Mouse (Mus musculus): ENCODE results near the gene Pard6b.
A peak's percentile ranks its signal among the peaks of the same experiment; 100 is the strongest.
"Not testable (repeated sequence)": the region's sequence is repeated elsewhere in the genome, so short reads cannot be mapped to it uniquely, and the experiment has no call there.

Gene Pard6b

GRCm38 (mm10) chr2:168080431-168081246, at the start of gene Pard6b:
Gene Pard6b, plus strand, starts transcription at chr2:168081004.
- peak; percentile 99 for DNase-seq (ENCODE audit: low read depth)

DNA sequence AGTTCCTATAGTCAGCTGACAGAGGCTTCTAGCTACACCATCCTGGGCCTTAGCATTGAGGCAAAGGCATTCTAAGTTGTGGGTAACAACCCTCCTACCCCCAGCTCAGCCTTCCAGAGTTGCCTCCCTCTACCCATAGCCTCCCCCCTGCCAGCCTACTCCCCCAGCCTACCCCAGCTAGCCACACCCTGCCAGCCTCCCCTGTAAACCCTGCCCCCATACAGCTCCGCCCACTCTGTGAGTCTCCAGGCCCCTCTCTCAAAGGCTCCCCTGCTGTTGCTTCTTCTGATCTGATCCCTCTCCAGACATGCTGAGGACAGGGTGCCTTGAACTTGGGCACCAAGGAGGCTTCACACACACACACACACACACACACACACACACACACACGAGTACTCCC, 49.0 kb upstream of the Pard6b start:
- no peak for DNase-seq (ENCODE audit: low read depth)

DNA sequence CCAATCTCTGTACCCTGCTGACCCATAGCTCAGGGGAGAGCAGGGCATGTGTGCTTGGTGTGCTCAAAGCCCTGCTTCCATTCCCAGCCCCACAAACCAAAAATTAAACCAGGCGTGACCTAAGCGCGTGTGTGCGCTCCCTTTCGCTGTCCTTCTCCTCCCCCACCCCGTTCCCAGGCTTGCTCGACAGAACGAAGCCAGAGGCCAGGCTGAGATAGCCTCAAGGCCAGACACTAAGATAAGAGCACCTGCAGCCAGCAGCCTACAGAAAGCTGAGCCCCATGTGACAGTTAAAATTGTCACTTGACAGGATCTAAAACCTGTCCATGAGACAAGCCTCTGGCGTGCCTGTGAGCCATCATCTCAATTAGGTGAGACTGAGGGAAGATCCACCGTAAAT, 46.9 kb upstream of the Pard6b start:
- no peak for DNase-seq (ENCODE audit: low read depth)

DNA sequence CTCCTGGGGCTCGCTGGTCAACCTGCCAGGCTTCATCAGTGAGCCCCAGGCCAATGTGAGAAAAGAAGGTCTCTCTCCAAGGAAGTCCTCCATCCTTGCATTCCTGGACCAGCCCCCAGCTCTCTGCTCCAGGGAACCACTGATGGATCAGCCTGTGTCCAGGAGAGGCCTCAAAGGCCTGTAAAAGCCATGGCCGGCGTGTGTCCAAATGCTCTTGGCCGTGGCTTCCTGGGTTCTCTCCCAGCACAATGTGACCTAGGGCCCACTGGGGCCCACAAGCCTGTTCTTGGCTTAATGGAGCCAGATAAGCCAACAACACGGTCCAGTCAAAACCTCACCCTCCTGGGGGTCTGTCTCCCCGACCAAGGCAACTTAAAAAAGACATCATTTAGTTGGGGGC, 44.9 kb upstream of the Pard6b start:
- no peak for DNase-seq (ENCODE audit: low read depth)

GRCm38 (mm10) chr2:168037063-168037462, 43.7 kb upstream of the Pard6b start:
- no peak for DNase-seq (ENCODE audit: low read depth)

GRCm38 (mm10) chr2:168040751-168041150, 40.1 kb upstream of the Pard6b start:
- DNase-seq (ENCODE audit: low read depth): no peak

DNA sequence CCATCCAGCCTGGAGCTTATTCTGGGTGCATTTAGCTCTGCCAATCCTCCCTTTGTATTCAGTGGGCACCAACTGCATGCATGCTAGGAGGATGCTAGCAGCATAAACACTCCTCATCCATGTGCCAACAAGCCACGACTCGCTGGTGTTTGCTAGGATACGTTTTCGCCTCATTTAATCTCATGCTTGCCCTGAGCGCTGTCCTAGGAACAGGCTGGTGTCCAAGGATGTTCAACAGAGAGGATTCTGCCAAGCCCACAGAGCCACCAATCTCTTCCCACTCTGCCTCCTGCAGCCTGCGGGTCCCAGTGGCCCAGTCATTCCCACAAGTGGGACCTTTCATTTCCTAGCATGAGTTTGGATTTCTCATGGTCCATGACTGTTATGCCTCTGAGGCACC, 38.8 kb upstream of the Pard6b start:
- no peak for DNase-seq (ENCODE audit: low read depth)

GRCm38 (mm10) chr2:168044681-168045287, 36.0 kb upstream of the Pard6b start:
- DNase-seq (ENCODE audit: low read depth): no peak

DNA sequence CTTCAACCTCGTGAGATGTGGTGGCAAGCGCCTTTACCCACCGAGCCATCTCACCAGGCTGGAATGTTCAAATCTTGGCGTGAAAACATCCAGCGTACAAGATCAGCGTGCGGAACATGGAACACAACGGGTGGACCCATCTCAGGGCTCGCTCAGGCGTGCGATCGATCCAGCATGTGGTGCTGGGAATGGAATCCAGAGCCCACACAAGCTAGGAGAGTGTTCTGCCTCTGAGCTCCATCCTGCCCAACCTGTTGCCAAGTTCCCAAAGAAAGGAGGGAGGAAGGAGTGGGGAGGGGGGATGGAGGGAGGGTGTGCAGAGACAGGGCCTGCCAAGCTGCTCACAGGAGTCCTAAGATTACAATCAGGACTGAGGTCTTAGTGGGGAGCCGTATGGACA, 35.4 kb upstream of the Pard6b start:
- no peak for DNase-seq (ENCODE audit: low read depth)

GRCm38 (mm10) chr2:168045771-168046170, 35.0 kb upstream of the Pard6b start:
- DNase-seq (ENCODE audit: low read depth): no peak

DNA sequence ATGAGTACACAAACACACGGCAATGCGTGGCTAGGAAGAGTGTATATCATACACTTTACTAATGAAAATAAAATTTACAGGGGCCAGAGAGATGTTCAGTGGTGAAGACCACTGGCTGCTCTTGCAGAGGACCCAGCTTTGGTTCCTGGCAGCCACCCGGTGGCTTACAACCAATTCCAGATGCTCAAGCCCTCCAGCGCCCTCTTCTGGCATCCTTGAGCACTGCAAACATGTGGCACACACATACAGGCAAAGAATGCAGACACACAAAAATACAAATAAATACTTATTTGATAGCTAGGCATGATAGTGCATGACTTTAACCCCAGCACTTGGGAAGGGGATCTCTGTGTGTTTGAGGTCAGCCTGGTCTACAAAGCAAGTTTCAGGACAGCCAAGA, 34.3 kb upstream of the Pard6b start:
- peak; percentile 26 for DNase-seq (ENCODE audit: low read depth)

GRCm38 (mm10) chr2:168049002-168049635, 31.7 kb upstream of the Pard6b start:
- DNase-seq (ENCODE audit: low read depth): no peak

- DNase-seq (ENCODE audit: low read depth): peak; percentile 16
Observed at GRCm38 (mm10) chr2:168050000-168050942, 30.5 kb upstream of the Pard6b start.

- DNase-seq (ENCODE audit: low read depth): no peak
Observed at GRCm38 (mm10) chr2:168052156-168052555, 28.6 kb upstream of the Pard6b start.

- peak; percentile 37 for DNase-seq (ENCODE audit: low read depth)
Observed at GRCm38 (mm10) chr2:168052689-168053088, 28.1 kb upstream of the Pard6b start.

DNA sequence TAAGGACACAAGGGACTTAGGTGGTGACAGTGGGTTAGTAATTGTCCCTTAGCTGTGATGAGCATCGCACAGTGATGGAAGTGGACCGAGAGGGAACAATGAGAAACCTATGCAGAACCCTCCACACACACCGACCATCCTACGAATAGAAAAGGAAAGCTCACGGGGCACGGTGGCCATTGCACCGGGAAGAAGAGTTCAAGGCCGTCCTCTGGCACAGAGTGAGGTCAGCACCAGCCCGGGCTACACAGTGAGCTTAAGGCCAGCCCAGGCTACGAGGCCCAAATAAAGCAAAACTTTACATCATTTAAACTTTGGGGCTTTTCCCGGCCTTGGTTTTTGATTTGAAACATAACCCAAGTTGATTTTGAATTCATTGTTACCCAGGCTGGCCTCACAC, 26.7 kb upstream of the Pard6b start:
- no peak for DNase-seq (ENCODE audit: low read depth)

GRCm38 (mm10) chr2:168055910-168056665, 24.7 kb upstream of the Pard6b start:
- DNase-seq (ENCODE audit: low read depth): no peak

- no peak for DNase-seq (ENCODE audit: low read depth)
Observed at GRCm38 (mm10) chr2:168056666-168056933, 24.2 kb upstream of the Pard6b start.

DNA sequence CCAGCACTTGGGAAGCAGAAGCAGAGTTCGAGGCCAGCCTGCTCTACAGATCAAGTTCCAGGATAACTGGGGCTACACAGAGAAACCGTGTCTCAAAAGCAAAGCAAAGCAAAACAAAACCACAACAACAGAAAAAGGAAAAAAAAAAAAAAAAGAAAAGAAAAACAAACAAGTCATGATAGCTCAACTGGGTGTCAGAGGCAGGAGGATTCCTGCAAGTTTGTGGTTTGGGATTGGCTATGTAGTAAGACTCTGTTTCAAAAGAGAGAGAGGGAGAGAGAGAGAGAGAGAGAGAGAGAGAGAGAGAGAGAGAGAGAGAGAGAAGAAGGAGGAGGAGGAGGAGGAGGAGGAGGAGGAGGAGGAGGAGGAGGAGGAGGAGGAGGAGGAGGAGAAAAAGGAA, 22.9 kb upstream of the Pard6b start:
- not testable (repeated sequence) for DNase-seq (ENCODE audit: low read depth)

DNA sequence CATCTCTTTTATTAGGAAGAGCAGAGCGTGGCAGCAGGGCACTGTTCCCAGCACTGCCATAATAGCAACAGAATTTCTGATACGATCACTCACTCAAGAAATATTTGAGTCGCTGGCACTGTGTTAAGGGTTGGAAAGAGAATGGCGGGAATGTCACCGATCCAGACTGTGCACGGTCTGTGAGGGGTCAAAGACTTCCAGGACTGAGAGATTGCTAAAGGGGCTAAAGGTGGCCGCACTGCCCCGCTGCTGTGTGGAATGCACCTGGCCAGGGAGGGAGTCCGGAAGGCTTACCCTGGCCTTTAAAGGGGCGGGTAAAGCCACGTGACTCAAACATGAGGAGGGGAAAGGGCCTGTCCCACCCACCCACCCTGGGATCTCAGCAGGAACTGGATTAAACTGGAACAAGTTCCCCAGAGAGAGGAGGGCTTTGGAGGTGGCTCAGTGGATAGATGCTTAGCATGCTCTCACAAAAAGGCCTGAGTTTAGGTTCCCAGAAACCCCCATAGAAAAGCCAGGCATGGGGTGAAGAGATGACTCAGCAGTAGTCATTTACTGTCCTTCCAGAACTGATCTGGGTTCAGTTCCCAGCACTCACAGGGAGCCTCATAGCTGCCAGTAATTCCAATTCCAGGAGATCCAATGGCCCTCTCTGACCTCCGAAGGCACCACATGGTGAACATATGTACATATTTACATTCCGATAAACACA, 22.2 kb upstream of the Pard6b start:
- no peak for DNase-seq (ENCODE audit: low read depth)

All from induced T-regulatory cell, adult 2 months (primary cell).